8 mouse cellular contexts compared by ENCODE assay signal in genomic region chr4:129795151-129795860, GRCm38 (mm10). TPM values are rescaled to one million over a fixed set of nuclear protein-coding genes. Genes with fewer than 3 reads are reported as not detected.
DNase-seq lines count a peak whose midpoint lies in the region; ATAC-seq and TF ChIP-seq lines count a peak whose summit lies in the region.

No protein-coding gene starts in this region.

- WGBS in intestine, embryonic 14.5 days, result 4% methylated on average over 17 of the region's 17 CpGs

- no peak for TF ChIP-seq CTCF in C2C12 (IDR thresholded peaks at IDR 0.05; ENCODE audit: control insufficient read depth, insufficient read depth, insufficient read length)
- TF ChIP-seq CTCF in brain, embryonic 14.5 days (IDR thresholded peaks at IDR 0.05; ENCODE audit: borderline replicate concordance, extremely low read depth, insufficient read depth, insufficient read length), result no peak

- peak overlapping the region; percentile 10 for H3ac ChIP-seq in C2C12 (ENCODE audit: control insufficient read depth, insufficient read length, low read depth)

- no peaks in the 10 kb centered on the region for H3K27me3 ChIP-seq in C2C12 (ENCODE audit: control insufficient read depth, insufficient read depth, insufficient read length)
- no peaks in the 10 kb centered on the region for H3K27me3 ChIP-seq in intestine, embryonic 14.5 days (replicated peaks; ENCODE audit: control insufficient read depth, insufficient read depth, low read length)

- peak; percentile 74 for ATAC-seq in intestine, embryonic 14.5 days (replicated peaks; ENCODE audit: low FRiP score, low TSS enrichment, low read depth)

- no peaks in the 10 kb centered on the region for H3K9me3 ChIP-seq in intestine, embryonic 14.5 days (ENCODE audit: control insufficient read depth, low read length)

- no peak for TF ChIP-seq POLR2A in brain, embryonic 14.5 days (IDR thresholded peaks at IDR 0.05; ENCODE audit: borderline replicate concordance, extremely low read depth, insufficient read depth, insufficient read length, poor library complexity, severe bottlenecking)

- peak overlapping the region; percentile 50 for H3K4me2 ChIP-seq in intestine, embryonic 14.5 days (ENCODE audit: low read length)

- H3K79me3 ChIP-seq in C2C12 (ENCODE audit: low read depth), result no peaks in the 10 kb centered on the region

- H3K9ac ChIP-seq in intestine, embryonic 14.5 days (ENCODE audit: low read length), result peak overlapping the region; percentile 27

- H3K4me3 ChIP-seq in C2C12 (ENCODE audit: insufficient read depth, poor library complexity, severe bottlenecking), result no peak overlapping the region
- peak overlapping the region; percentile 15 for H3K4me3 ChIP-seq in intestine, embryonic 14.5 days (ENCODE audit: low read depth, low read length)

- no peaks in the 10 kb centered on the region for H3K36me3 ChIP-seq in C2C12 (ENCODE audit: control insufficient read depth, insufficient read depth)
- H3K36me3 ChIP-seq in intestine, embryonic 14.5 days (ENCODE audit: control insufficient read depth, insufficient read depth, low read length), result no peaks in the 10 kb centered on the region

- DNase-seq in brain, embryonic 14.5 days (ENCODE audit: low read depth), result peak; percentile 86
- peak; percentile 12 to 46 for DNase-seq in gastrocnemius, postnatal 36 days
- DNase-seq in intestine, embryonic 14.5 days (ENCODE audit: low spot score), result peak; percentile 89
- DNase-seq in lung, adult 18-20 months, result peak; percentile 85 to 92
- peak; percentile 37 for DNase-seq in ovary, postnatal 10 days (ENCODE audit: low spot score)
- DNase-seq in spleen, postnatal 14 days (ENCODE audit: low spot score in 2 of 2), result no peak
- no peak for DNase-seq in spleen, postnatal 10 days (ENCODE audit: low spot score in 2 of 2)

- H3K4me1 ChIP-seq in intestine, embryonic 14.5 days (replicated peaks; ENCODE audit: control insufficient read depth, insufficient read depth, low read length), result peaks cover 19% of the 10 kb centered on the region

- intact Hi-C loops in gastrocnemius, postnatal 36 days (cut with DNase I), result loop anchor here (2.0 kb wide), 1 partner anchor 23 kb away; no protein-coding TSS in a partner anchor

- H3K79me2 ChIP-seq in C2C12 (ENCODE audit: control insufficient read depth, insufficient read depth), result no peaks in the 10 kb centered on the region

- H3K27ac ChIP-seq in intestine, embryonic 14.5 days (ENCODE audit: low read depth), result peak overlapping the region; percentile 95

TF ChIP-seq in C2C12, 6 proteins besides CTCF, POLR2A, EP300 and RAD21:
- TF ChIP-seq MAX (IDR thresholded peaks at IDR 0.05) (no peak), USF1 (IDR thresholded peaks at IDR 0.05; ENCODE audit: low read depth) (no peak), FOSL1 (IDR thresholded peaks at IDR 0.05; ENCODE audit: insufficient read depth, low read length, poor library complexity, severe bottlenecking) (no peak), MYOG (IDR thresholded peaks at IDR 0.05; ENCODE audit: control insufficient read depth, extremely low read depth, insufficient read length) (no peak), MYOD1 (IDR thresholded peaks at IDR 0.05; ENCODE audit: control insufficient read depth, insufficient read length, low read depth) (no peak), CEBPB (IDR thresholded peaks at IDR 0.05; ENCODE audit: low read depth) (no peak)

RNA-seq across cellular contexts. Expression of gene Ptp4a2, which starts 15.7 kb away (rescaled TPM):
- polyA plus RNA-seq in C2C12 (2012; fragmentation: generic; extraction: Trizol), result 101 TPM
- polyA plus RNA-seq in brain, embryonic 14.5 days (2012; rRNA removed), result 89.6 and 106 TPM in 2 replicates
- 100 to 1,000 TPM; 615 to 657 TPM for total RNA-seq in gastrocnemius, postnatal 36 days (2021)
- 276 and 279 TPM in 2 replicates for polyA plus RNA-seq in intestine, embryonic 14.5 days (2014; fragmentation: Nextera tagmentation; extraction: Ambion mirVana)

RNA-seq across cellular contexts. Expression of gene Khdrbs1, which starts 53.2 kb away (rescaled TPM):
- polyA plus RNA-seq in C2C12 (2012; fragmentation: generic; extraction: Trizol), result 61.6 TPM
- polyA plus RNA-seq in brain, embryonic 14.5 days (2012; rRNA removed), result 68.2 and 117 TPM in 2 replicates
- total RNA-seq in gastrocnemius, postnatal 36 days (2021), result 10 to 100 TPM; 20.2 to 26.5 TPM
- 96.5 and 106 TPM in 2 replicates for polyA plus RNA-seq in intestine, embryonic 14.5 days (2014; fragmentation: Nextera tagmentation; extraction: Ambion mirVana)

Comparison
In these comparisons a context has a peak if more than half of its experiments do, and no peak if none do; other contexts are left out.
1. DNase-seq: peak in brain, embryonic 14.5 days (single experiment), gastrocnemius, postnatal 36 days (2 of 2), intestine, embryonic 14.5 days (single experiment), lung, adult 18-20 months (2 of 2) and ovary, postnatal 10 days (single experiment); none in spleen, postnatal 14 days (0 of 2) and spleen, postnatal 10 days (0 of 2).